ENCODE assay signal across 31 mouse cellular contexts in genomic region chr11:32647265-32647664, GRCm38 (mm10). TPM values are rescaled to one million over a fixed set of nuclear protein-coding genes. Genes with fewer than 3 reads are reported as not detected.
DNase-seq lines count a peak whose midpoint lies in the region; ATAC-seq and TF ChIP-seq lines count a peak whose summit lies in the region.
"Had no signal": no experiment of that assay in that cellular context is flagged by ENCODE, and none has a peak within 500 bp of the region (broad histone marks: within the 10 kb centered on the region; RNA-seq: fewer than 3 reads in every experiment).

No protein-coding gene starts in this region.

- TF ChIP-seq EP300 in lung, postnatal 0 days (IDR thresholded peaks at IDR 0.05), result peak; percentile 50

- H3K36me3 ChIP-seq in lung, postnatal 0 days (ENCODE audit: insufficient read depth, low read length), result no peaks in the 10 kb centered on the region
- H3K36me3 ChIP-seq: embryonic facial prominence, embryonic 13.5 days; forebrain, embryonic 12.5 days; heart, embryonic 12.5 days; hindbrain, embryonic 12.5 days; intestine, embryonic 15.5 days; limb, embryonic 13.5 days; midbrain, embryonic 13.5 days had no signal

- no peak for TF ChIP-seq CTCF in lung, postnatal 0 days (IDR thresholded peaks at IDR 0.05)
- TF ChIP-seq CTCF in bone marrow macrophage, adult 2 months (IDR thresholded peaks at IDR 0.05; ENCODE audit: low read depth, low read length), result no peak

- no peaks in the 10 kb centered on the region for H3K9me3 ChIP-seq in lung, postnatal 0 days (ENCODE audit: low read length)
- H3K9me3 ChIP-seq: embryonic facial prominence, embryonic 13.5 days; forebrain, embryonic 12.5 days; G1E; heart, embryonic 12.5 days; hindbrain, embryonic 12.5 days; intestine, embryonic 15.5 days; limb, embryonic 13.5 days; megakaryocyte, embryonic 14.5 days; midbrain, embryonic 13.5 days had no signal

- H3K27ac ChIP-seq in lung, postnatal 0 days (ENCODE audit: low read length), result no peak overlapping the region
- peak overlapping the region; percentile 36 for H3K27ac ChIP-seq in bone marrow macrophage, adult 2 months (ENCODE audit: insufficient read depth, low read depth, low read length)
- H3K27ac ChIP-seq: embryonic facial prominence, embryonic 13.5 days; forebrain, embryonic 12.5 days; hindbrain, embryonic 12.5 days; hindbrain, postnatal 0 days; intestine, embryonic 15.5 days; limb, embryonic 13.5 days; midbrain, embryonic 13.5 days had no signal

- H3K4me1 ChIP-seq in lung, postnatal 0 days (ENCODE audit: insufficient read depth, low read depth, low read length), result peaks cover 19% of the 10 kb centered on the region; the same call in 1 of the 2 replicates
- H3K4me1 ChIP-seq in bone marrow macrophage, adult 2 months (ENCODE audit: control insufficient read depth, insufficient read depth, low read length), result peaks cover 48% of the 10 kb centered on the region

- no peak overlapping the region for H3K9ac ChIP-seq in lung, postnatal 0 days (replicated peaks; ENCODE audit: low read depth)
- H3K9ac ChIP-seq: embryonic facial prominence, embryonic 13.5 days; forebrain, embryonic 12.5 days; heart, embryonic 12.5 days; hindbrain, embryonic 12.5 days; intestine, embryonic 15.5 days; limb, embryonic 13.5 days; midbrain, embryonic 13.5 days had no signal

- H3K4me3 ChIP-seq in lung, postnatal 0 days (ENCODE audit: low read depth, low read length), result no peak overlapping the region
- no peak overlapping the region for H3K4me3 ChIP-seq in bone marrow macrophage, adult 2 months (ENCODE audit: insufficient read depth, low read length)
- H3K4me3 ChIP-seq: embryonic facial prominence, embryonic 13.5 days; erythroblast, embryonic 14.5 days; forebrain, embryonic 12.5 days; heart, embryonic 12.5 days; hindbrain, embryonic 12.5 days; intestine, embryonic 15.5 days; limb, embryonic 13.5 days; midbrain, embryonic 13.5 days had no signal

- 63% methylated on average over 2 of the region's 2 CpGs for WGBS in lung, postnatal 0 days

- TF ChIP-seq POLR2A in bone marrow macrophage, adult 2 months (IDR thresholded peaks at IDR 0.05; ENCODE audit: borderline replicate concordance, low read depth, low read length), result no peak

- H3K27me3 ChIP-seq in lung, postnatal 0 days (replicated peaks; ENCODE audit: insufficient read depth, low read length), result no peaks in the 10 kb centered on the region
- H3K27me3 ChIP-seq: embryonic facial prominence, embryonic 13.5 days; forebrain, embryonic 12.5 days; heart, embryonic 12.5 days; hindbrain, embryonic 12.5 days; intestine, embryonic 15.5 days; limb, embryonic 13.5 days; megakaryocyte, embryonic 14.5 days; midbrain, embryonic 13.5 days had no signal

- ATAC-seq in lung, postnatal 0 days, result no peak
- ATAC-seq in megakaryocyte progenitor cell, adult 5-6 weeks (replicated peaks; ENCODE audit: poor library complexity), result peak; percentile 17; the same call in 1 of the 2 replicates
- no peak for ATAC-seq in megakaryocyte-erythroid progenitor cell, adult 5-6 weeks (replicated peaks; ENCODE audit: low FRiP score, low TSS enrichment, poor library complexity, severe bottlenecking)
- ATAC-seq: hindbrain, postnatal 0 days; intestine, embryonic 15.5 days; midbrain, embryonic 13.5 days had no signal

- H3K4me2 ChIP-seq in lung, postnatal 0 days (replicated peaks; ENCODE audit: low read depth, low read length), result 0 out of 2 replicates have a peak overlapping the region, but pooled peaks have one; percentile 0
- H3K4me2 ChIP-seq: embryonic facial prominence, embryonic 13.5 days; forebrain, embryonic 12.5 days; heart, embryonic 12.5 days; hindbrain, embryonic 12.5 days; intestine, embryonic 15.5 days; limb, embryonic 13.5 days; liver, embryonic 11.5 days; midbrain, embryonic 13.5 days had no signal

- peak; percentile 79 for DNase-seq in lung, postnatal 0 days (ENCODE audit: low spot score)
- DNase-seq in lung, postnatal 14 days, result no peak
- no peak for DNase-seq in neural tube, embryonic 10.5 days (ENCODE audit: extremely low spot score, low spot score)
- DNase-seq: adrenal gland, postnatal 14 days; cerebellum, adult 18-20 months; cerebellum, postnatal 10 days; gastrocnemius, postnatal 10 days; heart, adult 11 months; heart, postnatal 36 days; kidney, postnatal 4 days; lung, adult 18-20 months; lung, postnatal 10 days; right cerebral cortex, adult 18-20 months; right cerebral cortex, postnatal 4 days; thymus, adult 2 months; thymus, postnatal 4 days had no signal

RNA-seq across cellular contexts. Expression of gene Fbxw11, which starts 4.7 kb away (rescaled TPM):
- 46.6 and 54.2 TPM in 2 replicates for polyA plus RNA-seq in lung, postnatal 0 days (2015; fragmentation: Nextera tagmentation; extraction: Ambion mirVana)
- polyA plus RNA-seq in bone marrow macrophage, adult 2 months (2012; ENCODE audit: insufficient read depth, insufficient read length, missing spikeins), result 44.3 and 47.9 TPM in 2 replicates
- total RNA-seq in megakaryocyte progenitor cell, adult 5-6 weeks (2015), result 35.5 and 44.0 TPM in 2 replicates
- total RNA-seq in megakaryocyte progenitor cell, adult 5-6 weeks (2017), result 62.3 and 72.8 TPM in 2 replicates
- total RNA-seq in megakaryocyte-erythroid progenitor cell, adult 5-6 weeks (2014; fragmentation: Nextera tagmentation), result 30.9 and 40.5 TPM in 2 replicates
- total RNA-seq in megakaryocyte-erythroid progenitor cell, adult 5-6 weeks (2017), result 28.8 and 36.2 TPM in 2 replicates
